In genomic region chr17:61837555-61837954, GRCm38 (mm10) we compare ENCODE assay signal across 30 mouse cellular contexts.
"Had no signal": no experiment of that assay in that cellular context is flagged by ENCODE, and none has a peak within 500 bp of the region (broad histone marks: within the 10 kb centered on the region; RNA-seq: fewer than 3 reads in every experiment).

No protein-coding gene starts in this region.

- ATAC-seq: liver, embryonic 12.5 days; liver, postnatal 0 days; midbrain, embryonic 13.5 days; midbrain, embryonic 15.5 days; midbrain, embryonic 16.5 days had no signal

- DNase-seq: left cerebral cortex, postnatal 4 days; liver; liver, embryonic 13.5 days; liver, postnatal 0 days; lung, adult 2 months; lung, embryonic 14.5 days; lung, postnatal 10 days; lung, postnatal 36 days; lung, postnatal 4 days; midbrain, embryonic 14.5 days had no signal

- H3K4me3 ChIP-seq: left cerebral cortex, adult 2 months; limb, embryonic 10.5 days; limb, embryonic 12.5 days; limb, embryonic 13.5 days; limb, embryonic 15.5 days; liver, embryonic 12.5 days; liver, embryonic 13.5 days; liver, embryonic 15.5 days; lung, embryonic 15.5 days; megakaryocyte, embryonic 14.5 days; midbrain, embryonic 10.5 days; midbrain, embryonic 12.5 days; midbrain, embryonic 13.5 days; midbrain, embryonic 15.5 days; myocyte; neural tube, embryonic 12.5 days had no signal

- H3K4me1 ChIP-seq: limb, embryonic 10.5 days; limb, embryonic 12.5 days; limb, embryonic 13.5 days; limb, embryonic 15.5 days; liver, embryonic 12.5 days; liver, embryonic 13.5 days; liver, embryonic 15.5 days; lung, embryonic 15.5 days; megakaryocyte, embryonic 14.5 days; midbrain, embryonic 10.5 days; midbrain, embryonic 12.5 days; midbrain, embryonic 13.5 days; midbrain, embryonic 15.5 days; neural tube, embryonic 12.5 days had no signal

- H3K9ac ChIP-seq: limb, embryonic 12.5 days; limb, embryonic 13.5 days; limb, embryonic 15.5 days; liver, embryonic 12.5 days; liver, embryonic 13.5 days; liver, embryonic 14.5 days; liver, embryonic 15.5 days; liver, postnatal 0 days; lung, embryonic 14.5 days; lung, embryonic 15.5 days; midbrain, embryonic 12.5 days; midbrain, embryonic 13.5 days; midbrain, embryonic 15.5 days; neural tube, embryonic 12.5 days had no signal

- H3K27me3 ChIP-seq: limb, embryonic 12.5 days; limb, embryonic 13.5 days; limb, embryonic 15.5 days; liver, embryonic 12.5 days; liver, embryonic 13.5 days; liver, embryonic 15.5 days; lung, embryonic 15.5 days; megakaryocyte, embryonic 14.5 days; midbrain, embryonic 12.5 days; midbrain, embryonic 13.5 days; midbrain, embryonic 15.5 days; neural tube, embryonic 12.5 days had no signal

- H3K9me3 ChIP-seq: limb, embryonic 10.5 days; limb, embryonic 12.5 days; limb, embryonic 13.5 days; limb, embryonic 15.5 days; liver, embryonic 12.5 days; liver, embryonic 13.5 days; liver, embryonic 15.5 days; lung, embryonic 15.5 days; megakaryocyte, embryonic 14.5 days; midbrain, embryonic 10.5 days; midbrain, embryonic 12.5 days; midbrain, embryonic 13.5 days; midbrain, embryonic 15.5 days; neural tube, embryonic 12.5 days had no signal

- H3K36me3 ChIP-seq: limb, embryonic 10.5 days; limb, embryonic 12.5 days; limb, embryonic 13.5 days; limb, embryonic 15.5 days; liver, embryonic 12.5 days; liver, embryonic 13.5 days; liver, embryonic 15.5 days; lung, embryonic 15.5 days; midbrain, embryonic 10.5 days; midbrain, embryonic 12.5 days; midbrain, embryonic 13.5 days; midbrain, embryonic 15.5 days; neural tube, embryonic 12.5 days had no signal

- H3K4me2 ChIP-seq: limb, embryonic 12.5 days; limb, embryonic 13.5 days; limb, embryonic 15.5 days; liver, embryonic 11.5 days; liver, embryonic 12.5 days; liver, embryonic 13.5 days; liver, embryonic 15.5 days; lung, embryonic 14.5 days; lung, embryonic 15.5 days; midbrain, embryonic 11.5 days; midbrain, embryonic 12.5 days; midbrain, embryonic 13.5 days; midbrain, embryonic 15.5 days; neural tube, embryonic 12.5 days had no signal

- H3K27ac ChIP-seq: left cerebral cortex, adult 2 months; limb, embryonic 10.5 days; limb, embryonic 12.5 days; limb, embryonic 13.5 days; limb, embryonic 15.5 days; liver, embryonic 12.5 days; liver, embryonic 13.5 days; liver, embryonic 14.5 days; liver, embryonic 15.5 days; lung, embryonic 15.5 days; macrophage; midbrain, embryonic 10.5 days; midbrain, embryonic 12.5 days; midbrain, embryonic 13.5 days; midbrain, embryonic 15.5 days; neural tube, embryonic 12.5 days had no signal
